Mouse (Mus musculus) left cerebral cortex, postnatal 10 days (tissue): ENCODE results near the gene Mob3c. TPM values are rescaled to one million over a fixed set of nuclear protein-coding genes. Genes with fewer than 3 reads are reported as not detected.
A peak's percentile ranks its signal among the peaks of the same experiment; 100 is the strongest.

ENCODE experiments used
- DNase-seq, 2 experiments: peaks; one replicate each; pipeline ENCODE4 v3.0.0; 2021 to 2022; ENCODE audit warnings: low spot score in 2 of 2, mixed read lengths in 1 of 2; ENCODE audit errors: extremely low spot score in 1 of 2
- intact Hi-C: fragments of 180-260 bp; cut with DNase I; formaldehyde crosslinking; loops from one replicate; pipeline ENCODE4 v1.15.1; 2025
- total RNA-seq, 2 experiments: library from RNA; stranded (reverse); gene quantifications; 2 replicates each; pipeline ENCODE4 v1.2.3; 2021

Mob3c gene
- total RNA-seq, 2 experiments from 2014 or later: 3.8 to 5.8 TPM

DNA sequence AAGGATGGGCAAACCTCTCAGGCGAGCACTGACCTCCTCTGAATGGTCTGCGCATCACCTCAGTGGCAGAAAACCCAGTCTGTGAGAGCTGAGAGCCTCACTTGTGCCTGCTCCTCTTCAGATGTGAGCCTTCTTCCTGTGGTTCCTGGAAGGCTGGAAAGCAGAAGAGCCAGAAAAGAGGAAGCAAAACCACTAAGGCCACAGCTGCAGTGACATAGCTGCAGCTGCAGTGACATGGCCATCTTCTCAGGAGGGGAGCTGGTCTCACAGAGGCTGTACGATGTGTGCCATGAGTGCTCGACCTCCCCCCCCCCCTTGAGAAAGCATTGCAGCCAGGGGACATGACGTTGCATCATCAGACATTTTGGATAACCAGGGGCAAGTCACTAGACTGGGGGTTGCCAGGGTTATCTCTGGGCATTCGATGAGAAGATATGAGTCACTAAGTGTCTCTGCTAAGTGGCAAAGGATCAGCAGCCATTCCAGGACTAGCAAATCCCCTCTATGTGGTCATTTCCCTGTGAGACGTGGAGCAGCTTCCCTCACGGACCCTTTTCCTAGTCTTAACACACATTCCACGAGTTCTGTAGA lies 29.5 kb downstream of the Mob3c start:
- intact Hi-C loops: no loop called here
- no peak for DNase-seq

DNA sequence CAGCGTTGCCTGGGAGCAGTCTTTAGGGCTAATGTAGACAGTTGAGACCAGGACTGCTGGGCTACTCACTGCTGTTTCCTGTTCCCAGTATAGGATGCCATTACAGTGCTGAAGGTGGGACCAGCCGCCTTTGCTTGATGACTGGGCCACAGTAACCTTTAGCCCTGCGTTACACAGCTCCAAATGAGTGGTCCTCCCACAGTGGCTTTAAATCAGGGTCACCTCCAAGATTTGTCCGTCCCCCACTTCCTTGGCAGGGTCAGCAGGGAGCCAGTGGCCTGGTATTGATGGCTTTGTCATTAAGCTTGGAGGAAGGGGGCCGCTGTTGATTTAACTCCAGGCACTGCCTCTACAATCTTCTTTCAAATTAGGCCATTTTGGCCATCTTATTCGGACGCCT lies 35.5 kb downstream of the Mob3c start:
- DNase-seq: peak in 1 of 2 experiments; percentile 6
- intact Hi-C loops: no loop called here

DNA sequence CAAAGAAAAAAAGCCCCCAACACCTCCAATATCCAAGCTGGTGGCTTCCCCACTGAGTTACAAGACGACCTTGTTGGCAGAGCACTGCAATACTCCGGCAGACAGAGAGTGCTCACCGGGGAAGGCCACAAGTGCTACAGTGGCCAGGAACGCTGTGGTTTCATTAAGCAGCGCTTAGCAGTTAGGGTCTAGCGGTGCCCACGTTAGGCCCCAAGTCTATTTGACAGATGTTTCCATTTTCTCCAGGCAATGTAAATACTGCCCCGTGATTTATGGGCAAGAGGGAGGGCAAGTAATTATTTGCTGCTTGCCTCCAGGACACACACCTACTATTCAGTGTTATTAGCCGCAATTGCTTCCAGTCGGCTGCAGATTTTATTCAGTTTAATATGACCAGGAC lies 36.0 kb downstream of the Mob3c start:
- DNase-seq: no peak
- intact Hi-C loops: no loop called here

DNA sequence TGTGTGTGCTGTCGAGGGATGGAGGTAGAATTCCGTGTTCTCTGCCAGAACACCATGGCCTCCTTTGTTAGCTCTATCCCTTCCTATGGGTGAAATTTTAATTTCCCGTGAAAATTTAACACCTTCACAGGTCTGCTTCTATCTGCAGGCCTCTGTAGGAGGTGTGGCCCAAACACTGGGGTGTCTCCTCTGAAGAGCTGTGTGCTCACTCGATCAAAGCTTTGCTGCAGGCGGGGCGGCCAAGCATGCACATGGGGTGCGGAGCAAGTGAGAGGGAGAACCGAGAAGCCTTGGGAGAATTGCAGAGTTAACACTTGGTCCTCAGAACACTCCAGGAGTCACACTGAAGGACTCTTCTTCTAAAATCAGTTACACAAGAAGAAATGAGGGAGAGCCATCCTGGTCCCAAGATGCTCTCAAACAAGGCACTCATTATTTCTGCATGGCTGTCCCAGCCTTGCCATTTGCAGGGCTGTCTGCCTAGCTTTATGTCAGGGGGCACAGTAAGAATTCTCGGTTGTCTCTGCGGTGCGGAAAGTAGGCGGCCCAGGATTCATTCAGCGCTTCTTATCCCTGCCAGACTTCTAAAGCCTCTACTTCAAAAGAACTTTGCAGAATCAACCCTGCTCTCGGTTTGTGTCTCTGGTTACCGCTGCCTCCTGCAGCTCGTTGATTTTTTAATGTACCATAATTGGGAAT lies 41.8 kb downstream of the Mob3c start:
- intact Hi-C loops: no loop called here
- no peak for DNase-seq

GRCm38 (mm10) chr4:115873231-115873630 lies 45.3 kb downstream of the Mob3c start:
- DNase-seq: no peak
- intact Hi-C loops: no loop called here

DNA sequence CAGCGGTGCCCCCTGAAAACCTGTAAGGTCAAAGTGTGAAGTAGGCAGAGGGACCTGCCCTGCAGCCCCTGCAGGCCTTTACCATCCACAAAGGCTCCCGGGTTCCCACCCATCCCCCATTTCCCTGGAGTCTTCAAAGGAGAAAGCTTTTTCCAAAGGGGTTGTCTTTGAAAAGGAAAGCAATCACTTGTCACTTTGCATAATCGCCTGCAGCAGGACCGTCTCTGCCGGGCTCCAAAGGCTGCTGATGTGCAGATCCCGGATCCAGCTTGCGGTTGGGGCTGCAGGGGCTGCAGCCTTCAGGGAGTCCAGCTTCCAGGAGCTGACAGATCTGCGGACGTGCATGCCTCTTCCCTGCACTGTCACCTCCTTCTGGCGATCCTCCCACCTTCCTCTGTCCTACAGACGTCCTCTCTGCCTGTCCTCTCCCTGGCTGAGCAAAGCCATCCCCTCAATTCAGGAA lies 50.4 kb downstream of the Mob3c start:
- intact Hi-C loops: no loop called here
- DNase-seq: no peak

DNA sequence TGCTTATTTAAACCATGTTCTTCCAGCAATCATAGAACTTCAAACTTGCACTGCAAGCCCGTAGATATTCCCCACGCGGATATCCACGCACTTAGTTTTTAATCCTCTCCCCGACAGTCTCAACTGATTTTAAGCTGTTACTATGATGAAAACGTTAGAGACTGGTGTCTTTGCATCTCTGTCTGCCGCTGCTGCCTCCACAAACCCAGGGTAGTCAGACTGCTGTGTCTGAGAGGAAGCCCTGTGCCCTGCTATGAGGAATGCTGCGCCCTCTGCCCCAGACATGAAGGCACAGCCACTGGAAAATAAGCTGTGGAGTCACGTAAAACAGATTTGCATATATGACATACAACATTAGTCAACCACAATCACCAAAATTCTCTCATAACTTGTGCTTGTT lies 50.9 kb downstream of the Mob3c start:
- DNase-seq: no peak
- intact Hi-C loops: no loop called here

DNA sequence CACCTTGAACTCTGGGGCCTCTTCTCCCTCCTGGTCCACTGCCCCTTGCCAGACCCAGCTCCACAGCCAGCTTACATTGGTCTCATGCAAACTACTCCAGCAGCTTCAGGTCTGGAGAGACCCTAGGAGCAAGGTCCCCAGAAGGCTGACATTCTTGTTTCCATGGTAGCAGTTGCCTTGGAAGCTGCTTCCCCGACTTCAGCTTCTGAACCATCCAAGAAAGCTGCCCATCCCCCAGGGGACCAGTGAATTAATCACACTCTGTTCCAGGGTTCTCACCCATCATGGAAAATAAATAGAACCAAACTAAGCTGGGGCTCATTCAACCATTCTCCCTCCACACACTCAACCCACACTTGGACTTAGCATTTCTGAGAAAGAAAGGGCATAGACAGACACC lies 53.3 kb downstream of the Mob3c start:
- intact Hi-C loops: no loop called here
- DNase-seq: peak; percentile 49 to 62

- intact Hi-C loops: no loop called here
- no peak for DNase-seq
Measured at GRCm38 (mm10) chr4:115882195-115882594, 54.3 kb downstream of the Mob3c start.

GRCm38 (mm10) chr4:115884022-115884421 lies 56.1 kb downstream of the Mob3c start, which contains the start of gene Kncn:
TSS of gene Kncn (plus strand) at chr4:115884400.
- intact Hi-C loops: no loop called here
- DNase-seq: no peak

Other genes with a start within 250 kb of the Mob3c start
- not detected for gene Cyp4a32, start 227.1 kb upstream of the Mob3c start, total RNA-seq
- gene Cyp4b1, start 180.4 kb upstream of the Mob3c start, total RNA-seq: 1 to 10 TPM; 2.7 to 2.9 TPM
- gene Efcab14, start 90.3 kb upstream of the Mob3c start, total RNA-seq: 10 to 100 TPM; 28.8 to 31.6 TPM
- not detected for gene Tex38, start 47.1 kb upstream of the Mob3c start, total RNA-seq
- gene Atpaf1, start 43.3 kb upstream of the Mob3c start, total RNA-seq: 10 to 100 TPM; 27.0 to 29.1 TPM
- 10 to 100 TPM; 42.9 to 44.9 TPM for gene Mknk1, start 11.1 kb downstream of the Mob3c start, total RNA-seq
- under 1 TPM; 0.16 to 0.64 TPM for gene Kncn, start 56.3 kb downstream of the Mob3c start, total RNA-seq
- under 1 TPM in 1 of 2 experiments, not detected in 1; 0.49 TPM for gene 6430628N08Rik, start 62.6 kb downstream of the Mob3c start, total RNA-seq
- under 1 TPM; 0.21 to 0.22 TPM for gene Dmbx1, start 111.8 kb downstream of the Mob3c start, total RNA-seq
- 10 to 100 TPM; 70.6 to 70.8 TPM for gene Faah, start 189.8 kb downstream of the Mob3c start, total RNA-seq
- gene Nsun4, start 225.8 kb downstream of the Mob3c start, total RNA-seq: 1 to 10 TPM; 6.8 to 7.3 TPM
- gene Uqcrh, start 247.0 kb downstream of the Mob3c start, total RNA-seq: 100 to 1,000 TPM; 411 to 421 TPM
- 10 to 100 TPM; 52.3 to 54.0 TPM for gene Lrrc41, start 247.2 kb downstream of the Mob3c start, total RNA-seq